In genomic region chr17:27819521-27819970, GRCm38 (mm10) we compare ENCODE assay signal across 8 mouse cellular contexts. TPM values are rescaled to one million over a fixed set of nuclear protein-coding genes. Genes with fewer than 3 reads are reported as not detected.
DNase-seq lines count a peak whose midpoint lies in the region; ATAC-seq and TF ChIP-seq lines count a peak whose summit lies in the region.

No protein-coding gene starts in this region.

- peak overlapping the region; percentile 68 for H3K4me3 ChIP-seq in thymus, adult 2 months (ENCODE audit: control insufficient read depth, insufficient read depth, low read length)
- peak overlapping the region; percentile 77 for H3K4me3 ChIP-seq in heart, embryonic 15.5 days
- peak overlapping the region; percentile 95 for H3K4me3 ChIP-seq in limb, embryonic 14.5 days (replicated peaks; ENCODE audit: low read length)
- H3K4me3 ChIP-seq in neural tube, embryonic 12.5 days, result peak overlapping the region; percentile 99

- peaks cover 19% of the 10 kb centered on the region for H3K4me1 ChIP-seq in thymus, adult 2 months (replicated peaks; ENCODE audit: control insufficient read depth, insufficient read depth, low read length)
- peaks cover 26% of the 10 kb centered on the region for H3K4me1 ChIP-seq in heart, embryonic 15.5 days (replicated peaks)
- peaks cover 17% of the 10 kb centered on the region for H3K4me1 ChIP-seq in limb, embryonic 14.5 days (ENCODE audit: control insufficient read depth, insufficient read depth, low read length)
- peaks cover 25% of the 10 kb centered on the region for H3K4me1 ChIP-seq in neural tube, embryonic 12.5 days

- H3K36me3 ChIP-seq in thymus, adult 2 months (ENCODE audit: control insufficient read depth, insufficient read depth, low read length), result no peaks in the 10 kb centered on the region
- H3K36me3 ChIP-seq in heart, embryonic 15.5 days, result no peaks in the 10 kb centered on the region
- no peaks in the 10 kb centered on the region for H3K36me3 ChIP-seq in limb, embryonic 14.5 days (ENCODE audit: control insufficient read depth, insufficient read depth, low read length)
- no peaks in the 10 kb centered on the region for H3K36me3 ChIP-seq in neural tube, embryonic 12.5 days

- no peak for TF ChIP-seq POLR2A in thymus, adult 2 months (IDR thresholded peaks at IDR 0.05; ENCODE audit: control insufficient read depth, extremely low read depth, insufficient read depth, low read length, poor library complexity)
- no peak for TF ChIP-seq POLR2A in limb, embryonic 14.5 days (IDR thresholded peaks at IDR 0.05; ENCODE audit: borderline replicate concordance, extremely low read depth, insufficient read depth, insufficient read length)

- H3K27me3 ChIP-seq in thymus, adult 2 months (ENCODE audit: control insufficient read depth, insufficient read depth, low read length), result no peaks in the 10 kb centered on the region
- no peaks in the 10 kb centered on the region for H3K27me3 ChIP-seq in heart, embryonic 15.5 days
- no peaks in the 10 kb centered on the region for H3K27me3 ChIP-seq in limb, embryonic 14.5 days (ENCODE audit: control insufficient read depth, insufficient read depth, low read length)
- H3K27me3 ChIP-seq in neural tube, embryonic 12.5 days (replicated peaks), result no peaks in the 10 kb centered on the region

- no peaks in the 10 kb centered on the region for H3K9me3 ChIP-seq in heart, embryonic 15.5 days (replicated peaks)
- H3K9me3 ChIP-seq in limb, embryonic 14.5 days (ENCODE audit: control insufficient read depth, low read length), result no peaks in the 10 kb centered on the region
- no peaks in the 10 kb centered on the region for H3K9me3 ChIP-seq in neural tube, embryonic 12.5 days

- H3K27ac ChIP-seq in thymus, adult 2 months (ENCODE audit: control insufficient read depth, insufficient read depth, low read length), result peak overlapping the region; percentile 55; the same call in 1 of the 2 replicates
- H3K27ac ChIP-seq in heart, embryonic 15.5 days, result peak overlapping the region; percentile 94
- H3K27ac ChIP-seq in limb, embryonic 14.5 days (replicated peaks; ENCODE audit: low read depth, low read length), result peak overlapping the region; percentile 81
- peak overlapping the region; percentile 74 for H3K27ac ChIP-seq in neural tube, embryonic 12.5 days

- DNase-seq in cerebellum, adult 9-11 months, result peak; percentile 38
- no peak for DNase-seq in cerebellum, adult 9-10 months
- no peak for DNase-seq in thymus, adult 2 months
- no peak for DNase-seq in thymus, postnatal 25 days
- no peak for DNase-seq in limb, embryonic 14.5 days (ENCODE audit: low spot score)
- DNase-seq in layer of hippocampus, adult 9-11 months, result no peak

- 1% methylated on average over 20 of the region's 20 CpGs for WGBS in thymus, adult 2 months
- under 1% methylated on average over 20 of the region's 20 CpGs for WGBS in heart, embryonic 15.5 days
- 1% methylated on average over 20 of the region's 20 CpGs for WGBS in limb, embryonic 14.5 days
- 1% methylated on average over 20 of the region's 20 CpGs for WGBS in neural tube, embryonic 12.5 days

- H3K9ac ChIP-seq in heart, embryonic 15.5 days, result peak overlapping the region; percentile 80
- peak overlapping the region; percentile 92 for H3K9ac ChIP-seq in limb, embryonic 14.5 days (ENCODE audit: low read depth, low read length, severe bottlenecking)
- peak overlapping the region; percentile 98 for H3K9ac ChIP-seq in neural tube, embryonic 12.5 days

- ATAC-seq in heart, embryonic 15.5 days (replicated peaks; ENCODE audit: insufficient number of reproducible peaks, insufficient read depth, low FRiP score, low read depth), result no peak
- no peak for ATAC-seq in limb, embryonic 14.5 days (ENCODE audit: low FRiP score, low read depth)
- ATAC-seq in neural tube, embryonic 12.5 days (ENCODE audit: low FRiP score, low read depth), result no peak

- H3K4me2 ChIP-seq in heart, embryonic 15.5 days, result peak overlapping the region; percentile 80
- peak overlapping the region; percentile 88 for H3K4me2 ChIP-seq in limb, embryonic 14.5 days (replicated peaks; ENCODE audit: low read depth, low read length, severe bottlenecking)
- peak overlapping the region; percentile 96 for H3K4me2 ChIP-seq in neural tube, embryonic 12.5 days (replicated peaks)

- TF ChIP-seq CTCF in thymus, adult 2 months (IDR thresholded peaks at IDR 0.05; ENCODE audit: borderline replicate concordance, control insufficient read depth, extremely low read depth, insufficient read depth, low read length, poor library complexity), result no peak

RNA-seq across cellular contexts. Expression of gene D17Wsu92e, which starts 0.9 kb away (rescaled TPM):
- polyA plus RNA-seq in thymus, adult 2 months (2012; rRNA removed), result 97.5 and 104 TPM in 2 replicates
- 11.9 and 14.1 TPM in 2 replicates for polyA plus RNA-seq in heart, embryonic 15.5 days (2015; fragmentation: Nextera tagmentation; extraction: Ambion mirVana)
- 60.1 and 65.2 TPM in 2 replicates for polyA plus RNA-seq in limb, embryonic 14.5 days (2012; rRNA removed)
- 20.3 and 21.3 TPM in 2 replicates for polyA plus RNA-seq in limb, embryonic 14.5 days (2014; fragmentation: Nextera tagmentation; extraction: Ambion mirVana)
- polyA plus RNA-seq in neural tube, embryonic 12.5 days (2016; fragmentation: Nextera tagmentation; extraction: Ambion mirVana), result 11.5 and 12.1 TPM in 2 replicates

RNA-seq across cellular contexts. Expression of gene Snrpc, which starts 18.4 kb away (rescaled TPM):
- 192 and 207 TPM in 2 replicates for polyA plus RNA-seq in thymus, adult 2 months (2012; rRNA removed)
- polyA plus RNA-seq in heart, embryonic 15.5 days (2015; fragmentation: Nextera tagmentation; extraction: Ambion mirVana), result 186 and 202 TPM in 2 replicates
- polyA plus RNA-seq in limb, embryonic 14.5 days (2012; rRNA removed), result 228 and 238 TPM in 2 replicates
- polyA plus RNA-seq in limb, embryonic 14.5 days (2014; fragmentation: Nextera tagmentation; extraction: Ambion mirVana), result 286 and 308 TPM in 2 replicates
- polyA plus RNA-seq in neural tube, embryonic 12.5 days (2016; fragmentation: Nextera tagmentation; extraction: Ambion mirVana), result 322 and 330 TPM in 2 replicates

RNA-seq across cellular contexts. Expression of gene Uhrf1bp1, which starts 36.7 kb away (rescaled TPM):
- 4.4 and 4.7 TPM in 2 replicates for polyA plus RNA-seq in thymus, adult 2 months (2012; rRNA removed)
- 3.0 and 3.8 TPM in 2 replicates for polyA plus RNA-seq in heart, embryonic 15.5 days (2015; fragmentation: Nextera tagmentation; extraction: Ambion mirVana)
- 13.5 and 15.6 TPM in 2 replicates for polyA plus RNA-seq in limb, embryonic 14.5 days (2012; rRNA removed)
- 8.0 TPM in 2 replicates for polyA plus RNA-seq in limb, embryonic 14.5 days (2014; fragmentation: Nextera tagmentation; extraction: Ambion mirVana)
- polyA plus RNA-seq in neural tube, embryonic 12.5 days (2016; fragmentation: Nextera tagmentation; extraction: Ambion mirVana), result 7.8 TPM in 2 replicates
